Mouse (Mus musculus) urinary bladder, postnatal 36 days (tissue): ENCODE results near the gene Pacsin3.

Source experiments
- DNase-seq, 2 experiments: peaks; one replicate each; pipeline ENCODE4 v3.0.0; 2022; ENCODE audit warnings: low spot score in 2 of 2, mixed read lengths in 1 of 2

The Pacsin3 gene

DNA sequence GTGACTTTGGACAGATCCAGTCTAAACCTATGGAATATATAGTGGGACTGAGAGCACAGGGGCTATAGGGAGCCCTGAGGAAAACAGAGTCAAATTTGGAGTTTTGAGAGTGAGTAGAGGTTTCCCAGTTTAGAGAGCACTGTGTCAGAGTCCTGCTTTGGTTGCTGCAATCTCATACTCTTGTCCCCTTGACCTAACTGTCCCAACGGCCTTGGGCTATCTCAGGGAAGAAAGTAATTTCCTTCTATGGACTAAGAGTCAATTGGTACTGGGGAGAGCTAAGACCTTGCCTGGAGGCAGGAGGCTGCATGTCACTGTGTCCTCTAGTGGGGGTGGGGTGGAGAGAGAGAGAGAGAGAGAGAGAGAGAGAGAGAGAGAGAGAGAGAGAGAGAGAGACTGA lies 3.1 kb downstream of the Pacsin3 start:
- no peak for DNase-seq

GRCm38 (mm10) chr2:91259493-91259892 lies 3.7 kb downstream of the Pacsin3 start:
- DNase-seq, result no peak

GRCm38 (mm10) chr2:91263692-91264660 lies 8.2 kb downstream of the Pacsin3 start:
- no peak for DNase-seq

DNA sequence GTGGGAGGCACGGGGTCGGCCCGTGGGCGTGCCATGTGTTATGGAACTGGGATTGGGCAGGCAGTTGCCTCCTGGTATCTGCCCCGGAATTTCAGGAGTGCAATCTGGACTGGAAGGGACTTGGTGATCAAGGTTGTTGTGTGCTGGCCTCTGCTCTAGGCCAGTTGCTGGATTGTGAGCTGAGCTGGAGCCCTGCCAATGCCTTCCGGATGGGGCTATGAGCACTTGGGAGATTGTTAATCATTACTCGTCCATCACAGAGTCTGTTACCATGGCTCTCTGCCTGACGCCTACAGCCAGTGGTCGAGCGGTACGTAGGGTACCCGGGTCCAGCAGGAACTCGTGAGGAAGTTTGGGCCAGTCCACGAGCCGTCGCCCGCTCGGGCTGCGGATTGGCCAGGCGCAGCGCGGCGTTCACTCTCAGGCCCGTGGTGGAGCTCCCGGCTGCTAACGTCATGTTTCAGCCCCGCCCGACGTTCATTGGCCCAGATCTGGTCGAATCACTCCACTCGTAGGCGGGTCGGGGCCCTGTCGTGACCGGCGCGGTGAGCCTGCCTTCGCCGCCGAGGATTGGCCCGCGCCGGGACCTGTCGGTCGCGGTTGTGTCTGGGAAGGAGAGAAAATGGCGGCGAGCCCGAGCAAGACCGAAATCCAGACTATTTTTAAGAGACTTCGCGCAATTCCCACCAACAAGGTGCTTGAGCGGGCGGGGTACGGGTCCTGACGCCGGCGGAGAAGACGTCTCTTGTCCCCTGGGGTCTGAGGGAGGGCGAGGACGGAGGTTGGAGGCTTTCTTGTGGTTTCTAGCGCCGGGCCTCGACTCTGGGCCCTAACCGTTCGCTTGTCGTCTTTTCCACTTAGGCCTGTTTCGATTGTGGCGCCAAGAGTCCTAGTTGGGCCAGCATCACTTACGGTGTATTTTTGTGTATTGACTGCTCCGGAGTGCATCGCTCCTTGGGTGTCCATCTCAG lies 9.2 kb downstream of the Pacsin3 start, which contains the start of gene Arfgap2:
Gene Arfgap2 (plus strand): TSS at position 264 of the 971 bp plus-strand sequence.
- peak; percentile 94 to 98 for DNase-seq

DNA sequence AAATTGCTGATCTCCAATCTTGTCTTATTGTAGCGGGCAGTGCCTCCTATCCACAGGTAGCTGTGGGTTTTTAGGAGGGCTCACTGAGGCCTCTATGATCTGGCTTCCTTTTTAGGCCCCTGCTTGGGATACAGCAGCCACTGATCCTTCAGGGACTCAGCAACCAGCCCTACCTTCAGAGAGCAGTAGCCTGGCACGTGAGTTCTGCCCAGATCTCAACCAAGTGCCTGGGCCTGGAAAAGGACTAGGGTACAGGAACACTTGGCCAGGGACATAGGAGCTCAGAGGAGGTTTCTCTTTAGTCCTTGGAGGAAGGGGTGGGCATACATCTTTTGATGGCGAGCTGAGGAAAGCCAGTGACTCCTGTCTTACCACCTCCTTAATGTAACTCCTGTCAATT lies 12.3 kb downstream of the Pacsin3 start:
- no peak for DNase-seq

DNA sequence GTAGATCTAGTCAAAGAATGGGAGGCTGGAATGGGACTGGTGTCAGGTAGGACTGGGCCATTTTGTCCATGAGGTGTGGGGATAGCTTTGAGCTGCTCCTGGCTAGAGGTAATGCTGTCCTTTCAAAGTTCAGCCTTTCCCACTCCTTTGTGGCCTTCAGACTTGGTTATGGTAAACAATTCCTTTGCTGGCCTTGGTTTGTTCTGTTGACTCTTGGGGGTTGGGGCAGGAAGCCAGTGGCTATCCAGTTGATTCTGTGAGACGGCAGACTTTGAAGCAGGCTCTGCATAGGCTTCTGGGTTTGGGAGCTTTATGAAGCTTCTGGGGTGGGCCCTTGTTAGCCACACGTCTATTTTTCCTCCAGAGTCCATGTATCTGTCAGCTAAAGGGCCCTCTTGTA lies 13.0 kb downstream of the Pacsin3 start:
- DNase-seq, result no peak

DNA sequence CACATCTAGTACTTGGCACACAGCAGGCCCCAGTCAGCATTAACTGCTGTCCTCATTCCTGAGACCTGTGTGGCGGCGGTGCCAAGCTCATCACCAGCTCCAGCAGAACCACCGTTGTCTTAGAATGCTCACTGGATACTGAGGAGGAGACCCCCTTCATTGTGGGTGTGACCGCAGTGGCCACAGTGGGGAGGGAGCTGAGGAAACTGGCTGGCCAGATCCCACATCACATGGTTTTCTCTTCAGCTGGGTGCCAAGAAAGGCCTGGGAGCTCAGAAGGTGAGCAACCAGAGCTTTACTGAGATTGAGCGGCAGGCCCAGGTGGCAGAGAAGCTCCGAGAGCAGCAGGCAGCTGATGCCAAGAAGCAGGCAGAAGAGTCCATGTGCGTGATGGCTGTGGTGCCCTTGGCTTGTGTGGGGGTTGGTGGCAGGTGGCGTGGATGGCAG lies 14.0 kb downstream of the Pacsin3 start:
- DNase-seq, result no peak

DNA sequence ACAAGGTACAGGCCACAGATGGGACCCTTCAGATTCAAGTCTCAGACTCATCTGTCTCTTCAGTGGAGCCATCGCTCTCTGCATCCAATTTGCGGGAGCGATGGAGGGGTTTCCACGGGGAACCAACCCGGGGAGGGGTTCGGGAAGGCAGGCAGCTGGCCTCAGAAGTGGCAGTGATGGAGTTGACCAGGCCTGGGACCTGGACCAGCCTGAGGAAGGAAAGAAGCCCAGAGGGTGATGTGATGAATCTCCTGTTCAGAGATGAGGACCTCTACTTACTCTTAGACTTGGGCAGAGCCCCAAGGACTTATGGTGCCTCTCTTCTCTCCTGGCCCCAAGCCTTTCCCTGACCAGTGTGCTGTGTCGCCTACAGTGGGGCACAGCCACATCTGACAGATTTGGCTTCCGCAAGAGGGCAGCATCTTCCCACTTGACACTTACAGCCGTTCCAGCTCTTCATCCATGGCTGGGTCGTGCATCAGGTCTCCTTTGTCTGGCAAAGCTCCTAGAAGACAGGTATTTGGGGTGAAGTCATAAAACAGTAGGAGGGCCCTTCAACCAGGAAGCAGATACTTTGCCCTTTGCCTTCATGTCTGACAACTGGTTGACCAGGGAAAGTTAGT lies 23.1 kb downstream of the Pacsin3 start:
- DNase-seq, result peak in 1 of 2 experiments; percentile 55

DNA sequence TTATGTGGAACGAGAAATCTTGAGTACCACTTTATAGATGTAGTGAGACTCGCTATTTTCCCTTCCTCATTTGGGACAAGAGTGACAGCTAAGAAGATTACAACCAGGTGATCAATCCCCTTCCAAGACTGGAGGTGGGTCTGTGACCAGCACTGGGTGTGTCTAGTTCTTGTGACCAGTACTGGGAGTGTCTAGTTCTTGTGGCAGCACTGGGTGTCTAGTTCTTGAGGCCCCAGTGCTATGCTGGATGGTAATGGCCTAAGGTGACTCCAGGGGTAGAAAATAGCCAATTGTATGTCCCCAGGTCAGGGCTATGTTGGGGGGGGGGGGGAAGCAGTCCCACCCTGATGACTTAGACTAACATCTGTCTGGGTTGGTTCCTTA lies 23.6 kb downstream of the Pacsin3 start:
- no peak for DNase-seq

DNA sequence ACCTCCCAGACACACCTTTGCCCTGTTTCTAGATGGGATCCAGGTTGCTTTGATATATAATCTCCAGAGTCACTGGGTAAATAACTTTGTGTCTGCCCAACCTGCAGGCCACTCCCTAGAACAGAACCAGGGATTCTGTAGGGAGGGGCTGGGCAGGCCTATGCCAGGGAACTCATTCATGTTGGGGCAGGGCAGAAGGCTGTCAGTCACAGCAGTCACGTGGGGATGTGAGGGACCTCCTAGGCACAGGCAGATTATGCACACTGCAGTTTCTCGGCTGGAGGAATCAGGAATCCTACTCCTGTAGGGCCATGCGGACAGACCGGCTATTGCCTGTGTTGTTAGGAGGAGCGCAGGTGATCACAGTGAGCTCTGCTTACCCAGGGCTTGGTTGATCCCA lies 25.6 kb downstream of the Pacsin3 start:
- peak; percentile 62 to 70 for DNase-seq

GRCm38 (mm10) chr2:91283972-91284371 lies 28.2 kb downstream of the Pacsin3 start:
- no peak for DNase-seq

GRCm38 (mm10) chr2:91284375-91285199 lies 28.8 kb downstream of the Pacsin3 start:
- no peak for DNase-seq

GRCm38 (mm10) chr2:91285885-91286505 lies 30.2 kb downstream of the Pacsin3 start:
- peak; percentile 64 to 82 for DNase-seq

GRCm38 (mm10) chr2:91287563-91287962 lies 31.8 kb downstream of the Pacsin3 start:
- no peak for DNase-seq

DNA sequence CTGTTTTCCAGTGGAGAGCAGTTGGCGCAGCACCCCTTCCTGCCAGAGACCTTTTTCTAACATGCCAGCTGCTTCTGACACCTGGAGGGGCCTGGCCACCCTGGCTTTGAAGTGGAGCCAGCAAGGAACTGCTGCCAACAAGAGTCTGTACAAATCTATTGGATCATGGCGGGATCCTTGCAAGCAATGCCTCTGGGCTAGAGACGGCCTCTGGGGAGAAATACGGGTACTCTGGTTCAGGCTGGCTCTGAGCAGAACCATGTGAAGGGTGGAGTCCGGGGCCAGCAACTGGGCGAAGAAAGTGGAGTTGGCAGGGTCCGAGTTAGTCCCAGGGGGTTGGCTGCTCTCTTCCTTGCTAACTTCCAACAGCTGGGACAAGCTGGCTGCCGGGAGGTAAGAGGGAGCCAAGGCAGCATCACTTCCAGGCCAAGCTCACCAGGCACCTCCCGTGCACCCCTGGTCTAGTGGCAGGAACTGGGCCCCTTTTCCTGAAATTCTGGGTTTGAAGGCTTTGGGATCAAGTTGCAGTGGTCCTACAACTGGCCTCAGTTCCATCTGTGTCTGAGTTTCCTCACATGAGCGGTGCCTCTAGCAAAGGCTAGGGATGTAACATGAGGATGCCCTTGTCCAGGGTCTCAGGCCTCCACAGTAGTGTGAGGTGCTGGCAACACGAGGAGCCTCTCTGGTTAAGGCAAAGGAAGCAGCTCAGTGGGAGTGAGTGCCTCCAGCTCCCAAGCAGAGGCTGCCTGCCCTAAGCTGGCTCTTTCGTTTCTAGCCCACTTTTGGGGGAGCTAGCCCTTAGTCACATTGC lies 35.6 kb downstream of the Pacsin3 start:
- DNase-seq, result peak in 1 of 2 experiments; percentile 55

DNA sequence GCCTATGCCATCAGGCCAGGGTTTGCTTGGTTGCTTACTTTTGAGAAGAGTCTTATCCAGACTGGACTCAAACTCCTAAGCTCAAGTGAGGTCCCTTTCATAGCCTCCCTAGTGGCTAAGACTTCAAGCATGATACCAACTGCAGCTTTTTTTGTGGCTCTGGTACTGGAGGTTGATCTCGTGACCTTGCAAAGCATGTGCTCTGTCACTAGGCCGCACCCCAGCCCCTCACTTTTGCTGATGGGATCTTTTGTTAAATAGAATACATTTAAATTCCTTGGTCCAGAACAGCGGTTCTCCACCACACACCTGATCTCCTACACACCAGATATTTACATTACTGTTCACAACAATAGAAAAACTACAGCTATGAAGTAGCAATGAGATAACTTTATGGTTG lies 38.5 kb downstream of the Pacsin3 start:
- no peak for DNase-seq

- DNase-seq, result no peak
These were observed 40.1 kb downstream of the Pacsin3 start for GRCm38 (mm10) chr2:91295895-91296294.

DNA sequence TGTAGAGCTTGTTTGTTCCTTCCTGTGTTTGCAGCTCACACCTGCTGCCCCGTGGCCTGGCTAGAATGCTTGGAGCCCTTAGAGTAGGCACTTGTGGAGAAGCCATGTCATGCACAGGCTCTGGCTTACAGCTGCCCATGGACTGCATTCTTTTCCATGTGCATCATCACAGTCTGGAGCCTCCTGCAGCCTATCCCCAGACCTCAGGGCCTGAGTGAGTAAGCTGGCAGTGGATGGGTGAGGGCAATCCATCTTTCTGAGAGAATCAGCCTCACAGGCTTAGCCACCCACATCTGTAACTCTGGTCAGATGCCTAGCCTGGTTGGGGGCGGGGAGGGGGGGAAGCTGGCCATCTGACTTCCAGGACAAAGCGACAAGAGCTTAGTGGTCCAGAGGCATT lies 43.4 kb downstream of the Pacsin3 start:
- DNase-seq, result no peak

DNA sequence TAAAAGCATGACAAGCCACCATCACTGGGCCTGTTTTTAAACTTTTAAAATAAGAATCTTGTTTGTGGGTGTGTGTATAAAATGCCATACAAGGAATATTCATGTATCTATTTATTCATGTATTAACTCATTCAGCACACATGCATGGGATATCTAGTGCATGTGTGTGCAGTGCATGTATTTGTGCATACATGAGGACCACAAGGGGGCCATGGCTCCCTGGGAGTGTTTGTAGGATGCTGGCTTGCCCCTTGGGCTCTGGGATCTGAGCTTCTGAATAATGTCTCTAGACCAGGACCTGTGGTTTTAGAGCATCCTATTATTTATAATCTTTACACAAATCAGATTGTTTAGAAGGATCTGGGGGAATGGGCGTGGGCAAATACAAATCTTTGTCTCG lies 45.0 kb downstream of the Pacsin3 start:
- no peak for DNase-seq
